Mouse (Mus musculus) urinary bladder, adult 2 months (tissue): Measurements from ENCODE around the gene Vcl. TPM values are rescaled to one million over a fixed set of nuclear protein-coding genes. Genes with fewer than 3 reads are reported as not detected.

Experiments
- DNase-seq: peaks from one replicate; pipeline ENCODE4 v3.0.0; 2022; ENCODE audit warnings: low spot score
- polyA plus RNA-seq: library from polyadenylated mRNA; depleted of rRNA; stranded (reverse); fragments of >200 nt; gene quantifications from 2 replicates; pipeline ENCODE4 v1.2.3, GENCODE M21; 2012; rRNA removed

The Vcl gene
- polyA plus RNA-seq, result 291 and 300 TPM in 2 replicates

DNA sequence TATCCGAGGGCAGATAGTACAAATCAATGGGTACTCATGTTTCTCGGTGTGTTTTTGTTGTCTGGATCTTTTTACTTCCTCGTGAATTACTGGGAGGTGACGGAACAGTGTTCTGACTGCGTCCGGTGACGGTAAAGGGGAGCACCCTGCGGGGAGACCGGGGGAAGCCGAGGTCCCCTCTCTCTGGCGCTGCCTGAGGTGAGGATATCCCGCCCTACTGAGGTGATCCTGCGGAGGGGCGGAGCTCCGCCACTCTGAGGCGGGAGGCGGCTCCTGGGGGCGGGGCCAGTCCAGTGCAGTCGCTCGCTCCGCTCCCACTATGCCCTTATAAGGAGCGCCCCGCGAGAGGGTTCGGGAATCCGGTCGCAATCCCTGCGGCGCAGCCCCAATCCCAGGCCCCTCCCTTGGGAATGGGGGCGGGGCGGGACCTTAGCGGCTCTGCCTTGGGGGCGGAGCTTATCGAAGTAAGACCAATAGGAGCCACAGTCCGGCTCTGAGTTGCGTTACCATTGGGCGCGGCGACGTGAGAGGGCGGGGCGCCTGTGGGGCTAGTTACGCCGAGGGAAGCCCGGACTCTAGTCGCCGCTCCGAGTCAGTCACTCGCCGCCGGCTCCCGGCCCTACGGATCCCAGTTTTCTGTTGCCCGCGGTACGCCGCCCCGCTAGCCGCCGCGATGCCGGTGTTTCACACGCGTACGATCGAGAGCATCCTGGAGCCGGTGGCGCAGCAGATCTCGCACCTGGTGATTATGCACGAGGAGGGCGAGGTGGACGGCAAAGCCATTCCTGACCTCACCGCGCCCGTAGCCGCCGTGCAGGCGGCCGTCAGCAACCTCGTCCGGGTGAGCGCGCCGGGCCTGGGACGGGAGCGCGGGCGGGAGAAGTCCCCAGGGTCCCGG is at the start of gene Vcl:
Vcl (plus strand) TSS at position 551 of the 898 bp plus-strand sequence.
- peak; percentile 98 for DNase-seq

DNA sequence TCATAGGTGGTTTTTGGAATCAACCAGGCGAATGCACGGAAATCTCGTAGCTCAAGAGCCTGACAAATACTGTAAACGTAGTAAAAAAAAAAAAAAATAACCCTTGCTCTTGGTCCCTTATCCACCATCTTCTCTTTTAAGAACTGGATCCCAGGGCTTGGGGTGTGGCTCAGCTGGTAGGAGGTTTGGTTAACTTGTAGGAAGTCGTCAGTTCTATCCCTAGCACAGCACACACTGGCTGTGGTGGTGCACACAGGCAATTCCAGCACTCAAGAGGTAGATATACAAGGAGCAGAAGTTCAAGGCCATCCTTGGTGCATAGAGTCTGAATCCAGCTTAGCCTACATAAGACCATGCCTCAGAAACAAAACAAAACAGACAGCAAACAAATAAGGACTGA is 44.5 kb upstream of the Vcl start:
- DNase-seq, result no peak

DNA sequence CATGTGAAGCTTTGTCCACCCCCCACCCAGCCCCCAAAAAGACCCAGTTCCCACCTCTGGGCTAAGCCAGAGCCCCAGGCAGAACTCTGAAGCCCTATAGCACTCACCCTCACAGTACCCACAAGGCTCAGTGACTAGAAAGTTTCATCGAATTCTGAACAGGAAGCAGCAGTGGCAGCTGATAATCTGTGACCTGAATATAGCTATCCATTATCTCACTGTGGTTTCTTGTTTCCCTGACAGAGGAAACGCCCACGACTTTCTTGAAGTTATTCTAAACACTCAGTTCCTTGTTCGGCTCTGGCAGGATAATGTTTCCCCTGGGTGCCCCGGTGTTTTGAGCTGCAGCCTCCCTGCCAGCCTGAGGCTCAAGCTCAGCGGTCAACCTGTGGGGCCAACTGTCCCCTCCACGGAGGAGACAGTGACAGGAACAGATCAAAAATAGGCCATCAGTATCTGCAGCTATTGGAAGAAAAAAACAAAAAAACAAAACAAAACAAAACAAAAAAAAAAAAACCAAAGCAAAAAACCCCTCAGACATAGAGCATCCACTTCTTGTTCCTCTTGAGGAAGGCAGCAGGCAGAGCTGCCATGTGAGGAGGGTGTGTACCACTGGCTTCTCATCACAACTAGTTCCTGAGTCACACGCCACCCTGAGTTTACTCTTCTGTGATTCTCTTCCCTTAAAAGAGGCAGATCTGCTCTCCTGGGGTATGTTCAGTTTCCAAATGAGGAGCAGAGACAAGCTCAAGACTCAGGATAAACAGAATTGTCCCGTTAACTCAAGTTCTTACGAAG is 43.9 kb upstream of the Vcl start:
- no peak for DNase-seq

DNA sequence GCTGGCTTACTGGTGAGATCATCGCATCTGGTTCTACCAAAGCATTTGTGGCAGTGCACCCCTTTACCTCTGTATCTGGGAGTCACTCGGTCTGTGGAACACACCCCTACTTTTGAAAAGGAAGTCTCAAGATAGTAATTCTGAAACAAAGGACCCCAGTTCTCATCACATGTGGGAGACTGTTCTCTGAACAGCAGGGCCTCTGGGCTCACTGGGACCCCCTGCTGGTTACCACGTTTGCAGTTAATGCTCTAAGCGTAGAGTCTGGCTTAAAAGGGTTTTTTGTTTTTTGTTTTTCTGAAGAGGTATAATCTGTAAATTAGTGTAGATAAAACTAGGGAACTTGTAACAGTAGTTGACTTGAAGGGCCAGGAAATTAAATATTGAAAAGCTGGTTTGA is 42.9 kb upstream of the Vcl start:
- DNase-seq, result no peak

DNA sequence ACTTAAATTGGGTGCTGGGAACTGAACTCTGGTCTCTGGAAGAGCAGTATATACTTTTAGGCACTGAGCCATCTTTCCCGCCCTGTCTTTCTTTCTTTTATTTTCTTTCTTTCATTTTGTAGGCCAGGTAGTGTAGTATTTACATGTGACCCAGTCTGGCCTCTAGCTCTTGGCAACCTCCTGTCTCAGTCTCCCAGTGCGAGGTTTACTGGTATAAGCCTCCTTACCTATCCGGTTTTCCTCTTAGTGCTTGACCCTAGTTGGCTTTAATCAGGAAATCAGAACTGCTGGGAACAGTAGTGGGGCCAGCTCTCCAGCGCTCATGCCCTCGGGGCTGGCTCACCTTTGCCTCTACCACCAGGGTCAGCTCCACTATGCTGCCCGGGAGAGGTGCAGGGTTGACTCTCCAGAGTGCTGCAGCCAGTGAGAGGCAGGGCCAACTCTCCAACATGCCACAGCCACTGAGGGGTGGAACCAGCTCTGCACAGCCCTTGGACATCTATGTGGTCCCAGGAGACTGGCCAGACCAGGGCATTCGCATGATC is 41.6 kb upstream of the Vcl start:
- DNase-seq, result no peak

DNA sequence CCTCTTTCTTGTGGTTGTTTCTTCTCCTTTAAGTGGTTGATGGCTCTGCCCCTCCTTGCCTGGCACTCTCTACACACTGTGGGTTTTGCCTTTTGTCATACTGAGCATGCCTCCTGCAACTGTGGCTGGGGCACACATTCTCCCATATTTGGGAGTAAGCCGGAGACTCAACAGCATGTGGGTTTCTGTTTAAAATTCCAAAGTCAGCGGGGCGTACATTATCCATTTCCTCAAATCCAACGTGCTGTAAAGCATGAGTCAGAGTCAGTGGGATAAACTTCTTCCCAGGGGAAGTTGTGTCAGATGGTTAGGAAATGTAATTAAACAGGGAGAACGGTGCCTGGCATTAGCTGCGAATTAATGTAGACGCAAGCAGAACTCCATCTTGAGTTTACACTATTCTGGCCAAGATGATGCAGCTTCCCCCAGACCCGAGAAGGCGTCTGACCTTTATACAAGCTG is 37.2 kb upstream of the Vcl start:
- DNase-seq, result no peak

DNA sequence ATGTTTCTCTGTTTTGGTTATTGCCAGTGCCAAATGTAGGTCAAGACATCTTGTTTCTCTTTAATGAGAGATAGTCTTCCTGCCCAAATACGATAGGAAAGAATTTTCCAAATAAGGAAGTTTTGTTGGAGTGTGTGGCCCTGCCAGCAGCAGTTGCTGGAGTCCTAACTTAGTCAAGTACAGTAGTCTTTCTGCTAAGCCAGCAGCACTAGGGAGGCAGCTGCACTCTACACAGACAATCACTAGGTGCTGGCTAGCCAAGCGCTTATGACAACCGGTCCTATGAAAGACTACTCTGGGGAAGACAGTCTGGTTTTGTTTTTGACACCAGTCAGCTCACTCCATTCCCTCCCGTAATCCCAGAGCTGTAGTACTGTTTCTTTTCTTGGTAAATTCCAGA is 35.4 kb upstream of the Vcl start:
- DNase-seq, result no peak

DNA sequence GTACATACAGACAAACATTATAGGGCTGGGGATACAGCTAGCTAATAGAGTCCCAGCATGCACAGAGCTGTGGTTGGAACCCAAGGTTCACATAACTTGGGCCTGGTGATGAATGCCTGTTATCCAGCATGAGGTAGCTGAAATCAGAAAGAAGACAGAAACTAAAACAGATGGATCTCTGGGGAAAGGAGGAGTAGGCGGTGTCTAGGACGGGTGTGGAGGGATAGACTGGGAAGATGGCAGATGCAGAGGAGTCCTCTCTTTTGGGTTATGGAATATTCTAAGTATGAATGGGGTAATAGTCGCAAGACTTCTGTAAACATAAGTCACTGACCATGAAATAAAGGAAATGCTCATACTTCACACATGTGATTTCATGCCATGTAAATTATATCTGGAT is 27.9 kb upstream of the Vcl start:
- no peak for DNase-seq

DNA sequence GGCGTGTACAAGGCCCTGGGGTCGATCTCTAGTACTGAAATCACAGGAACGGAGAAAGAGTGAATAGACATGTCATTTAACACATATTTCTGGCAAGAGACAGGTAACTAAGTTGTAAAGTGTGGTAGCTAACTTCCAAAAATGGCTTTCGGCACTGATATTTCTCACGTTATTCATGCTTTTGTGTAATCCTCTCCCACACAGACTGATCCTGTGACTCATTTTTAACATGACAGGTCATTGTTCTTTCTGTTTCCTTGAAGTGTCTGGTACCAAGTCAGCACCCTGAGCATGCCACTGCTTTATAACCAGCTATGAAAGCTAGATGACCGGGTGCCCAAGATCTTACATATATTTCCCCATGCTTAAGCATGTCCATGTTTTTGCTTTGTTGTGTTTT is 26.1 kb upstream of the Vcl start:
- DNase-seq, result no peak

DNA sequence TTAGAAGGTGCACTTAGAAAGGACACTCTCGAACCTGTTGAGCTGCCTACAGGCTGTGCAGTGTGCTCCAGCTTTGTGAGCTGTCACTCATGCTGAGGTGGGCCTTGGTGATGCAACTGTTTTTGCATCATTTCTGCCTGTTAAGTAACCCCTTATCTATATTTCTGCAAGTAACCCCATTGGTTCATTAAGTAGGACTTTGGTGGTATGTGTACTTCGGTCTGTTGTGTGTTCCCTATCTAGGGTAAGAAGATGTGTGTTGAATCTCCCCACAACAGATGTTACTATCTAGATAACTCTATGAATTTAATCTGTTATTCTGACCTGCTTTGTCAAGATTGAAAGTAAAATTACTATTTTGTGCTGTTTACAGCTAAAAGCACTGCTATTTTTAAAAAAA is 17.4 kb upstream of the Vcl start:
- no peak for DNase-seq

DNA sequence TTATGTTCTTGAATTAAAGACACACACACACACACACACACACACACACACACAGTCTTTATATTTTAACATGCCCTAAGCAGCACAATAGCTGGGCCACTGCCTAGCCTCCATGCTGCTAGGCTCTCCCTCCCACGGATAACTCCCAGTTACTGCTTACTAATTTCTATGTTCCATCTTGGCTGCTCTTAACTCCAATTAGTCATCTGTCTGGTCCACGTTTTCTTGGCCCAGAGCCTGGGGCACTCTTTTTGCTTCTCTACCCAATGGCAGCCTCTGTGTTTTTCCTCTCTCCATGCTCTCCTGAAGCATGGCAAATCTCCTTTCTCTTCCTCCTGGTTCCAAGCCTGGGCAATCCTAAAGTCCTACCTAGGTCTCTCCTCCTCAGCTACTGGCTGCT is 14.8 kb upstream of the Vcl start:
- DNase-seq, result no peak

DNA sequence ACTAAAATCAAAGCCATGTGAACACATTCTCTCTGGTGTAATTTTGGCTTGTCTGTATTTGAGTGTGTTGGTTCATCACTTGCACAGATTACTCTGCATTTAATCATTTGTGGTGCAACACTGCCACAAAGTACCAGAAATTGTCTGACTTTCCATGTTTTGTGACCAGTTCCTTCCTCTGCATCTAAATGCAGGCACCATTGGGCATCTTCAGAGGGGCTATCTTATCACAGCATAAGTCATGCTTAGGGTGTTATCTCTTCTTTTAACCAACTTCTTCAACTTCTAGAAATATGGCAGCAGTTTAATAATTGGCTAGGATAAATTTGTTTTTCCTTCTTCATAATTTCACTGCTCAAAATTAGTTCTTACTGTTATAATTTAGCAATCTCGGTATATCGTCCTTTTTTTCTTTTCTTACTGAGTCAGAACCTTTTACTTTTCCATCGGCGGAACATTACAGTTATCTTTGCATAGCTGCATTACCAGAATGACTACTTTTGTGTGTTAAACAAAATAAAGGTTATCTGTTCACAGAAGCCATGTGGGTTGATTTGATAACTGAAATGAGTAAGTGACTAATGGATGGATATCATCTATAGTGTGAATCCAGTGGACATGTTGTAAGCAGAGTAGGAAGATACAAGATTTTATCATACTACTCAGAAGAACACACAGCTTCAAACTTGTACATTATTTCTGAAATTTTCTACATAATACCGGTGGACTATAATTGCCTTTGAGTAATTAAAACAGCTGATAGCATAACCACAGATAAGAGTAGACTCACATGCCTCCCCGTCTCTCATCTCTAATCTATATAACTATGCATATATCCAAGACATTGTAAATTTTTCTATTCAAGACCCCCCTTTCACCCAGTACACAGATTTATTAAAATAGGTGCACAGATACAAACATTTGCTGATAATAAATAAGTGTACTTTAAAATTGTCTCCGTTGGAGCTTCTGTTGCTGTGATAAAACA is 12.3 kb upstream of the Vcl start:
- DNase-seq, result no peak

DNA sequence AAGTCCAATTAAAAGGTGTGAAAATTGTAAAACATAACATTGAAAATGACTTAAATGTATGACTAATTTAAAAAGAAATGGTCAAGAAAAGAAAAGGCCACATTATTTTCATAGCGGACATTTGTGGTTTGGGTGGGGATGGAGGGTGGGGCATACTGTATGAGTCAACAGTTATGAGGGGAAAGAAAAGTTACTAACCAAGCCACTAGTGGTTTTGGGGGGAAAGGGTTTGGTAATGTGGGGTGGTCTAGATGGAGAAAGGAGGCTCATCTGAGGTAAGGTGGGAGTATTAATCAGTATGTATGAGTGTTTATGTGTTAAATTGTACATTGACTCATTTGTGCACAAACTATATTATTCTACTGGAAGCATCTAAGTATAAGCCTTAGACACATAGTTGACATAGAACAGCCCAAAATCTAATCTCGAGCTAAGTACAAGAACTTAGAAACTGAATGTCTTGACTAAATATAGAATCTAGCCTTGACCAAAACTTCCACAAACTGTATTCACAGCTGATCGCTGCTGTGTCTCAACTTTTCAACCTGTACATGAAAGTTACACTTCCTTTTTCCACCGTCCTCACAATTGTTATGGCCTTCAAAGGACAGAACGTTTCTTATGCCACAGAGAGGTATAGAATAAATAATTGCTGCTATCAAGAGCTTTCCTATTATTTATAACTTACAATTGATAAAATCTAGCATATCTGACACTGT is 5.0 kb upstream of the Vcl start:
- no peak for DNase-seq

DNA sequence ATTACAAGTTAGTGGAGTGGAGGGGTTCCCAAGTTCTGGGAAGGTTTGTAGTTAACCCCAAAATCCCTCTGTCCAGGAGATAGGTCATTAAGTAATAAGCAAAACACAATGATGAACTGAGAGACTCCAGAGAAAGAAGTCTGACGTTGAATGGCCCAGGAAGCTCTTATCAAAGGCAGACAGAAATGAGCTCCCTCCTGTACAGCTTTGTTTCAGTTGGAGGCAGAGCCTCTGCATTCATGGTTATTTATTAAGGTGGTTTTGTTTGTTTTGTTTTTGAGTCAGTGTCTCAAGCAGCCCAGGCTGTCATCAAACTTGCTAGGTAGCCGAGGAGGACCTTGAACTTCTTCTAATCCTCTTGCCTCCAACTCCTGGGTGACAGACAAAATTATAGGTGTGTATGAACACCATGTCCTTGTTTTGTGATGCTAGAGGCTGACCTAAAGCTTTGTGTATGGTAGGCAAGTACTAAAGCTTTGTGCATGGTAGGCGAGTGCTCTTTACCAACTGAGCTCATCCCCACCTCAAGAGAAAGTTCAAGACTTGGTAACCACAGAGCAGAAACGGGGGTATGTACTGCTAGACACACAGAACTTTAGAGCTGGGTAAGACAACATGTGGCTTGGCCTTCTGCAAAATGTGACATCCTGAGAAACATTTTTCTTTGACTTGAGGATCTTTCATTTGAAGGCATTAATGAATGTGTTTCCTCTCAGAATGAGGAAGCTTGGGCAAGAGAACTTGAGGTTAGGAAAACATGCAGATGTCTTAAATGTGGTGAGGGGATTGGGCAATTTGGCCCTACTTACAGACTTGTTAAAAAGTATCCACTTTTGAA is 1.5 kb upstream of the Vcl start:
- DNase-seq, result no peak

DNA sequence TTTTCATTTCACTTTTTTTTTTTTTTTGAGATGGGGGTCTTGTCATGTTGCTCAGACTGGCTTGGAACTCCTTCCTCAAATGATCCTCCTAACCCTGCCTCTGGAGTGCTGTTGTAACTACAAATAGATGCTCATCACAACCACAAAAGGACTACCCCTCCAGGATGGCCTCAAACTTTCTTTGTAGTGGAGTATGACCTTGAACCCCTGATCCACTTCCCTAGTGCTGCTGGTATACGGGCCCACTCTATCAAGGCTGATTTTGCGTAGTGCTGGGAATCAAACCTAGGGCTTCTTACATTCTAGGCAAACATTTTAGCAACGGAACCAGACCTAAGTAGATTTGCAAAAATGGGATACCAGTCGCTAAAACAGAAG is 901 bp upstream of the Vcl start:
- DNase-seq, result no peak

DNA sequence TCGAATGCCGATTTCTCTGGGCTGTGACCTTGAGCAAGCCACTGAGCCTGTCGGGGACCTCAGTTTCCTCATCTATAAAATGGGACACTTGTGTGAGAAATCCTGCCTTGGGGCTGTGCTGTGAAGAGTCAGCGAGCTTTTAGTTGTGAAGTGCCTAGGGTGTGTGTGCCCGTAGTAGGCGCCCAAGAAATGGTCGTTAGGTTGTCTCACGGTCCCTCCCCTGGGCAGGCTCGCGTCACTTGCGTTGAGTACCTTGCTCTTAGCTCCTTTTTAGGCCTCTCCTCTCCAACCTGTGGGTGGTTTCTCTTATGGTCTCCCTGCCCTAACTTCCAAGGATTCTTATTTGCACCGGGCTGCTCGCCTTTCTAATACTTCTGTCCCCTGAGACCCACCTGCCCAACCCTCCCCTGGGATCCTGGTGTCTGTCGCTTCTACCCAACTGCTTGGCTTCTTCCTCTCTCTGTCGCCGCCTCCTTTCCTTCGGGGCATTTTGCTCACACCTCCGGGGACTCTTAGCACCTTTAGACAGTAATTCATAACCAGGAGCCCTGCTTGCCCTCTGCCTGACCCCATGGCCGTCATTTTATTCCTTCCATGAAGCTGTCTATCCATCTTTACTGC is 726 bp downstream of the Vcl start:
- DNase-seq, result no peak

DNA sequence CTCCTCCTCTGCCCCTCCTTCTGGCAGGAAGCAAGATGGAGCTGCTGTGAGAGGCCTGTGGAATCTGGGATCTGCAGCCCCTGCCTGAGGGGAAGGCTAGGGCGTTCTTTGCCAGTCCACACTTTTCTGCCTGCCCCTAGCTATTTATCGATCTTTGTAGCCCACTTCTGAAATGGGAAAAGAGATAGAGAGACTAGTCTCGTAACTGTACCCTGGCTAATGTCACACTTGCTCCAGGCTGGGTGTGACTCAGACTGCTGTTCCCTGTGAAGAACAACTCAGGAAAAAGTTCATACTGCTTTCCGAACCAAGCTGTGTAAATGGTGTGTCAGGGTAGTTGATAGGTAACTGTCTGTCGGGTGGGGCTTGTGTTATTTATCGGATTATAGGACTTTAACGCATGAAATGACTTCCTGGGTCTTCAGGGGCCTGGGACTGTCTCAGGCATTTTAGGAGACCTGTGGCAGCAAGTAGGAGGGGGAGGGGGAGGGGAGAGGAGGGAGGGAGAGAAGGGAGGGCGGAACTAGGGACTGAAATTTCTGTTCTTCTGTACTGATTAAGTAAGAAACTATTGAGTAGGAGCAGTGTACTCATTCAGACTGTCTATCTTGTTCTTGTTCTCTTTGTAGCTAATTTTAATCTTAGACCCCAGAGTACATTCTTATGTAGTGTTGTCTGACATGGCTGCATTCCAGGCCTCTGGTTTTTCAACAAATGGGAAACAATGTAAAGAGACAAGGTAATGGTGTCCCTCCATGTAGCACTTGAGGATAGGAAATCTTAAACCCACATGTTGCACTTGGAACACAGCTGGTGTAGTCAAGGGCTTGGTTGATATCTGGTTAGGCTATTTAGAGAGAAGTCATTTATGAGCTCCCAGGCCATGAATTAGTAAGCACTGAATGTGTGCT is 1.5 kb downstream of the Vcl start:
- DNase-seq, result no peak

DNA sequence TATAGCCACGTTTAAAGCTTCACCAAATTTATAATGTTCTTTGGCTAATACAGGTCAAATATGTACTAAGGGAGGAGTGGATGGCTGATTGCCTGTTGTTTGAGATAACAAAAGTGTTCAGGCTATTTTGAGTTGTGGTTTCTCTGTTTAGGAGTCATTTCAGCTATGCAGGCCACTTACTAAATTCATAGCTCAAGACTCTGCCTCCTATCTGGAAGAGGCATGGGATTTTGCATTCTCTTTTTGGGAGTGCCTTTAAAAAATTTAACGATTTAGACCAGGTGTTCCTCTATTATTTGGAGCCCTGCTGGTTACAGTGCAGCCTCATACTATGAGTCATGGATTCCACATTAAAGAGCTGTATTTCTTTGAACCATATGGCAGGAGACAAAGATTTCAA is 9.2 kb downstream of the Vcl start:
- no peak for DNase-seq
